Mouse (Mus musculus) effector memory CD4-positive, alpha-beta T cell, adult 7 months (primary cell): ENCODE data around the gene Farsb. TPM values are rescaled to one million over a fixed set of nuclear protein-coding genes. Genes with fewer than 3 reads are reported as not detected.

Source experiments
- polyA plus RNA-seq: library from polyadenylated mRNA; unstranded; fragments of 100-300 nt; shearing (Covaris generic); gene quantifications from one replicate; pipeline ENCODE4 v1.2.1, GENCODE M21; 2017

The Farsb gene
- 71.1 TPM for polyA plus RNA-seq

DNA sequence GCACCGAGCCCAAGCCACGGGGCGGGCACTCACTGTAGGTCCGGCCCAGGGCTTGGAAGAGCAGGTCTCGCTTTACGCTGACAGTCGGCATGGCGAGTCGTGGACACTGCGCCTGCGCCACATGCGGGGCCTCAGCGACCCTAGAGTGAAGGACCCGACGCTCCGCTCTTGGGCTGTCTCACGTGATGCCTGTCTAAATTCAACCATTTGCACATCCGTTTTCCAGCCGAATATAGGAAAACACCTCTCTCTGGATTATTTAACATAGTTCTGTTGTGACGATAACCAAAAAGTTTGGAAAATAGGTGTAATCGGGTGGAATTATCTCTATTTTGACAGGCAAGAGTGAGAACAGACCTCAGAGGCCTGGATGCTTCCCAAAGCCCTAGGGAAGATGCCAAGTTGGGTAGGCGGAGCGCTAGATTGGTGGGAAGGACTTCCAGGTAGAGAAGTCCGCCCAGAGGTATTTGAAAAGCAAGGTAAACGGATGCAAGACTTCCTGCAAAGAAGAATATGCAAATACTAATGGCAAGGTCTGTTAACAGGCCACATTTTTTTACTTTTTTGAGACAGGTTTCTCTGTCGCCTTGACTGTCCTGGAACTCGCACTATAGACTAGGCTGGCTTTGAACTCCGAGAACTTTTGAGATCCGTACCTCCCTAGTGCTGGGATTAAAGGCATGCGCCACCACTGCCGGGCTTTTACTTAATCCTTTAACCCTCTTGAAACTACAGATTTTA, at the start of gene Farsb:
Farsb (minus strand) TSS at position 146 of the 741 bp plus-strand sequence.

DNA sequence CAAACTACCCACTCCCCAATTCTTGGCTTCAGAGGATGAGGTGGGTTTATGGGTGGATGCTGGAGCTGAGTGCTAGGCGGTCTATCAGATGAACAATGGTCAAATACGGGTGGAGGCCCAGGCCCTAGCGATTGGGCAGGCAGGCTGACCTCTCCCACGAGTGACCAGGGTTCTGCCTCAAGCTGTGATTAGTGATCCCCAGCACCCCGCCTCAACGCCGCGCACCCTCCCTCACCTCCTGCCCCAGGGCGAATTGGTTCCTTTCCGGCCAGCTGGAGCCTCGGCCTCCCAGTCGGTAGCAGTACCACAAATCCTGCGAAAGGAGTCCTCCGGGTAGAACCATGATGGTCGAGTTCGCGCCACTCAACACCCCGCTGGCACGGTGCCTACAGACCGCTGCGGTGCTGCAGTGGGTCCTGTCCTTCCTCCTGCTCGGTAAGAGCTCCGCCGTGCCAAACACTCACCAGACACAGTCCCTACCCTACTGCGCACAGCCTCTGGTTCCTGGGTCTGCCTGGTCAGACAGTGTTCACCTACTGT, 23.0 kb upstream of the Farsb start, which contains the start of gene BC035947:
BC035947 (minus strand) TSS at position 538 of the 540 bp plus-strand sequence.

DNA sequence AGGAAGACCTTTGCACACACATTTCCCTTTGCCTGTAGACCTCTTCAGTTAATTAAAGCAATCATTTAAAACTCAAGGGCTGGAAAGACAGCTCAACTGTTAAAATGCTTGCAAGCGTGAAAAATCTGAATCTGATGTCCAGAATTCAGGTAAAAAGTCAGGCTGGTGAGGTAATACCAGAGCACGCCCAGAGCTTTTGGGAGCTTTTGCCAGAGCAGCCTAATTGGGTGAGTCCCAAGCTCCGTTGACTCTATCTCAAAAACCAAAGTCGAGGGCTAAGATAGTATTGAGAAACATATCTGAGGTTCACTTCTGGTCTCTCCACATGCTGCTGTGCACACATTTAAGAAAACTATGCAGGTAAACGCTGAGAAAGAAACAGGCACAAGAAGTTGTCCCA, 22.2 kb upstream of the Farsb start, which contains the start of gene Mogat1:
Mogat1 (plus strand) TSS at position 130 of the 400 bp plus-strand sequence.

Other genes starting within 250 kb of the Farsb start
- gene Sgpp2, start 178.6 kb downstream of the Farsb start, polyA plus RNA-seq = 0.34 TPM
- gene Mogat1, start 22.1 kb upstream of the Farsb start, polyA plus RNA-seq = not detected
- not detected for gene BC035947, start 23.3 kb upstream of the Farsb start, polyA plus RNA-seq
- 14.2 TPM for gene Acsl3, start 168.9 kb upstream of the Farsb start, polyA plus RNA-seq
- gene Utp14b, start 169.1 kb upstream of the Farsb start, polyA plus RNA-seq = 1.8 TPM